Mouse (Mus musculus) thymus, adult 2 months (tissue): ENCODE measurements around the gene Ndufaf2.

Experiments used
- CTCF ChIP-seq: fragments of 200-500 bp; IDR thresholded peaks from 2 replicates; pipeline ENCODE4 v1.5.1; 2012; ENCODE audit warnings: mild to moderate bottlenecking, control low read depth, low read length, moderate library complexity, borderline replicate concordance; ENCODE audit not compliant: control insufficient read depth, poor library complexity, insufficient read depth; ENCODE audit errors: extremely low read depth
- POLR2A ChIP-seq: fragments of 200-500 bp; IDR thresholded peaks from 2 replicates; pipeline ENCODE4 v1.6.1; 2012; ENCODE audit warnings: mild to moderate bottlenecking, low read length, control low read depth, moderate library complexity; ENCODE audit not compliant: control insufficient read depth, poor library complexity, insufficient read depth; ENCODE audit errors: extremely low read depth

DNA sequence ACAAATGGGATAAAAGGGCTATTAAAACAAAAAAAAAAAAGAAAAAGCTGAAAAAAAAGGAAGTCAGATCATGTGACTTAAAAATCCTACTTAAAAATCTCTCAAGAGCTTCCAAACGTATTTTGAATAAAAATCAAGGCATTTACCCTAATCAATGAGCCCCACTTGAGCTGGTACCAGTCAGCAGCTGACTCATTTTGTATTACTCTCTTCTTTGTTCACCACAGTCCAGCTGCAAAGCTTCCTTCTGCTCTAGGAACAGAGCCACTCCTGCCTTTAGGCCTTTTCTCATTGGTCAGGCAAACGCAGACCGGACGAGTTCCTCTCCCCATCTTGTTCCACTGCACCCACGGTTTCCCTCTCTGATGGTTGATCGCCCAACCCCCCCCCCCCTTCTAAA is 22.8 kb downstream of the Ndufaf2 start:
- TF ChIP-seq POLR2A (no peak), CTCF (no peak)
